Mouse (Mus musculus) cerebellum, adult (tissue): ENCODE data around the gene Fcho1.

ENCODE experiments used
- ATAC-seq: cut with Nextera tagmentation; 2 replicates; pipeline ENCODE4 v1.9.2; 2017; ENCODE audit warnings: mild to moderate bottlenecking, moderate library complexity, mixed read lengths; ENCODE audit not compliant: insufficient number of reproducible peaks, low FRiP score, low TSS enrichment

The Fcho1 gene

DNA sequence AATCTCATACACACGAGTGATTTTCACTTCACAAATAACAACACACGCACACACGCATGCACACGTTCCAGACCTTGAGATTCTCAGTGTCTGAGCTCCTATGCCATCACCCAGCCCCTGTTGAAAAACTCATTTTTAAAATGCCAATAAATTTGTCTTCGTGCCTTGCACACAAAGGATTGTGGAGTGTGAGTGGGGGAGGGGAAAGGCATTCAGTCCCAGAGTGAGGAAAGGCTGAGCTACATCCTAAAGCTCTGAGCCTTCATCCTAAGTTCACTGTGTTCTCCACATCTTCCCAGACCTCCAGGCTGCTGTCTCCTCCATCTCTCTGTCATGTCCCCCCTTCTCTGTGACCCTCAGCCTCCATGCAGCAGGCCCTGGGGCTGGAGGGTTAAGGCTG, 58.3 kb downstream of the Fcho1 start:
- ATAC-seq: no peak

- ATAC-seq: no peak
These were observed 58.7 kb downstream of the Fcho1 start for GRCm38 (mm10) chr8:71666855-71667254.

GRCm38 (mm10) chr8:71665331-71666130, 60.0 kb downstream of the Fcho1 start:
- ATAC-seq: no peak

GRCm38 (mm10) chr8:71660325-71661120, 65.0 kb downstream of the Fcho1 start:
- peak; percentile 57 for ATAC-seq

- ATAC-seq: peak; percentile 47; the same call in 1 of the 2 replicates
These were observed 65.8 kb downstream of the Fcho1 start for GRCm38 (mm10) chr8:71659751-71660150.

GRCm38 (mm10) chr8:71658515-71659049, 66.9 kb downstream of the Fcho1 start:
- no peak for ATAC-seq
